Mouse (Mus musculus) limb, embryonic 11.5 days (tissue): ENCODE results near the gene Prr3. TPM values are rescaled to one million over a fixed set of nuclear protein-coding genes. Genes with fewer than 3 reads are reported as not detected.
"Not testable (repeated sequence)": the region's sequence is repeated elsewhere in the genome, so short reads cannot be mapped to it uniquely, and the experiment has no call there.

Experiments
- ATAC-seq: fragments of 200-750 bp; cut with Nextera tagmentation; 2 replicates; pipeline ENCODE4 v1.8.0; 2017; ENCODE audit warnings: low read depth; ENCODE audit not compliant: insufficient number of reproducible peaks, low FRiP score, low TSS enrichment
- DNase-seq: peaks from one replicate; pipeline ENCODE4 v3.0.0-alpha.2; 2015; ENCODE audit warnings: low spot score
- H3K27ac ChIP-seq: fragments of 300-500 bp; sonication (generic); replicated peaks from 2 replicates; pipeline ENCODE4 v1.5.1; 2014; ENCODE audit warnings: low read depth, mild to moderate bottlenecking, low read length
- H3K27me3 ChIP-seq: fragments of 300-500 bp; sonication (generic); 2 replicates; pipeline ENCODE4 v1.6.1; 2014; ENCODE audit warnings: mild to moderate bottlenecking, low read length, mixed read lengths; ENCODE audit not compliant: control insufficient read depth, insufficient read depth
- H3K36me3 ChIP-seq: fragments of 300-500 bp; sonication (generic); 2 replicates; pipeline ENCODE4 v1.6.1; 2014; ENCODE audit warnings: mild to moderate bottlenecking, low read length, moderate library complexity, mixed read lengths; ENCODE audit not compliant: control insufficient read depth, insufficient read depth
- H3K4me1 ChIP-seq: fragments of 300-500 bp; sonication (generic); 2 replicates; pipeline ENCODE4 v1.6.1; 2014; ENCODE audit warnings: low read length, mixed read lengths; ENCODE audit not compliant: control insufficient read depth, insufficient read depth
- H3K4me2 ChIP-seq: fragments of 300-500 bp; sonication (generic); 2 replicates; pipeline ENCODE4 v1.6.1; 2014; ENCODE audit warnings: low read depth, mild to moderate bottlenecking, moderate library complexity; ENCODE audit not compliant: severe bottlenecking
- H3K4me3 ChIP-seq: fragments of 300-500 bp; sonication (generic); 2 replicates; pipeline ENCODE4 v1.5.1; 2014; ENCODE audit warnings: low read depth, low read length
- H3K9ac ChIP-seq: fragments of 300-500 bp; sonication (generic); 2 replicates; pipeline ENCODE4 v1.6.1; 2014; ENCODE audit warnings: mild to moderate bottlenecking, low read length
- H3K9me3 ChIP-seq: fragments of 300-500 bp; sonication (generic); 2 replicates; pipeline ENCODE4 v1.6.1; 2016; ENCODE audit warnings: low read length; ENCODE audit not compliant: control insufficient read depth
- WGBS: fragments of 180-500 bp; shearing (Covaris S2); extraction: QIAGEN DNeasy Blood & Tissue Kit; methylation state at CpG from one replicate; pipeline ENCODE4 v1.1.7; 2014; 5-methylcytosine and 5-hydroxymethylcytosine counted together
- polyA plus RNA-seq: library from polyadenylated mRNA; unstranded; fragments of >200 nt; fragmentation: Nextera tagmentation; extraction: Ambion mirVana; gene quantifications from 2 replicates; pipeline ENCODE4 v1.2.1, GENCODE M21; 2014

The Prr3 gene
- polyA plus RNA-seq, 1 experiment from 2014 or later: 41.7 TPM

- peak within 1 kb of the TSS; percentile 94 for H3K4me3 ChIP-seq
- peak within 1 kb of the TSS; percentile 74 for H3K9ac ChIP-seq
- DNase-seq (peak; percentile 99), ATAC-seq (peak; percentile 96)
- H3K4me1 ChIP-seq: peaks cover 5% of the 10 kb centered on the region
- H3K27me3 ChIP-seq: no peaks in the 10 kb centered on the region
- WGBS: 1% methylated on average over 68 of the region's 68 CpGs
- peaks cover 2% of the 10 kb centered on the region; the same call in 1 of the 2 replicates for H3K36me3 ChIP-seq
- no peak within 1 kb of the TSS for H3K27ac ChIP-seq
- H3K4me2 ChIP-seq: peak within 1 kb of the TSS; percentile 81
- H3K9me3 ChIP-seq: no peaks in the 10 kb centered on the region; the same call in 1 of the 2 replicates
Measured at GRCm38 (mm10) chr17:35969418-35970389, 10.3 kb downstream of the Prr3 start, which contains the start of gene Abcf1. TSS of gene Abcf1 (minus strand) at chr17:35969761.

GRCm38 (mm10) chr17:35967621-35968020 is 12.4 kb downstream of the Prr3 start:
- no peak overlapping the region for H3K4me2 ChIP-seq
- H3K9ac ChIP-seq: no peak overlapping the region
- H3K27me3 ChIP-seq: no peaks in the 10 kb centered on the region
- peaks cover 12% of the 10 kb centered on the region for H3K36me3 ChIP-seq
- H3K27ac ChIP-seq: no peak overlapping the region
- no peaks in the 10 kb centered on the region for H3K9me3 ChIP-seq
- DNase-seq (no peak), ATAC-seq (no peak)
- WGBS: 94% methylated on average over 2 of the region's 2 CpGs
- peaks cover 5% of the 10 kb centered on the region for H3K4me1 ChIP-seq
- H3K4me3 ChIP-seq: no peak overlapping the region

GRCm38 (mm10) chr17:35963279-35963678 is 16.8 kb downstream of the Prr3 start:
- Histone ChIP-seq H3K9me3 (no peaks in the 10 kb centered on the region), H3K27me3 (no peaks in the 10 kb centered on the region), H3K4me1 (no peaks in the 10 kb centered on the region), H3K4me2 (no peak overlapping the region), H3K36me3 (peaks cover 40% of the 10 kb centered on the region), H3K9ac (no peak overlapping the region), H3K27ac (no peak overlapping the region), H3K4me3 (no peak overlapping the region)
- ATAC-seq: no peak
- 90% methylated on average over 10 of the region's 10 CpGs for WGBS
- DNase-seq: no peak

- no peak overlapping the region for H3K4me3 ChIP-seq
- DNase-seq (no peak), ATAC-seq (no peak)
- no peaks in the 10 kb centered on the region for H3K4me1 ChIP-seq
- no peaks in the 10 kb centered on the region for H3K27me3 ChIP-seq
- peaks cover 56% of the 10 kb centered on the region for H3K36me3 ChIP-seq
- no peak overlapping the region for H3K27ac ChIP-seq
- no peak overlapping the region for H3K4me2 ChIP-seq
- H3K9ac ChIP-seq: no peak overlapping the region
- 95% methylated on average over 15 of the region's 15 CpGs for WGBS
- H3K9me3 ChIP-seq: no peaks in the 10 kb centered on the region
Measured at GRCm38 (mm10) chr17:35958533-35959223, 21.4 kb downstream of the Prr3 start.

GRCm38 (mm10) chr17:35954665-35955064 is 25.4 kb downstream of the Prr3 start:
- Histone ChIP-seq H3K36me3 (peaks cover 32% of the 10 kb centered on the region), H3K9ac (no peak overlapping the region), H3K4me1 (no peaks in the 10 kb centered on the region), H3K27ac (no peak overlapping the region), H3K4me2 (no peak overlapping the region), H3K4me3 (no peak overlapping the region), H3K27me3 (no peaks in the 10 kb centered on the region), H3K9me3 (no peaks in the 10 kb centered on the region)
- WGBS: 77% methylated on average over 8 of the region's 8 CpGs
- ATAC-seq (no peak), DNase-seq (no peak)

GRCm38 (mm10) chr17:35952559-35952958 is 27.5 kb downstream of the Prr3 start:
- not testable (repeated sequence) for ATAC-seq

GRCm38 (mm10) chr17:35950946-35951345 is 29.1 kb downstream of the Prr3 start:
- H3K27me3 ChIP-seq, H3K9ac ChIP-seq, H3K9me3 ChIP-seq, H3K36me3 ChIP-seq, ATAC-seq, H3K27ac ChIP-seq, DNase-seq, H3K4me2 ChIP-seq, H3K4me1 ChIP-seq, H3K4me3 ChIP-seq: not testable (repeated sequence)

More at GRCm38 (mm10) chr17:35952559-35952958, 27.5 kb downstream of the Prr3 start:
- WGBS: 80% methylated on average over 2 of the region's 3 CpGs
- H3K4me2 ChIP-seq, H3K27me3 ChIP-seq, DNase-seq, H3K9ac ChIP-seq, H3K4me1 ChIP-seq, H3K4me3 ChIP-seq, H3K9me3 ChIP-seq, H3K27ac ChIP-seq: not testable (repeated sequence)
- peaks cover 12% of the 10 kb centered on the region for H3K36me3 ChIP-seq

GRCm38 (mm10) chr17:35939941-35940340 is 40.1 kb downstream of the Prr3 start:
- DNase-seq: no peak
- H3K27me3 ChIP-seq: no peaks in the 10 kb centered on the region
- 74% methylated on average over 1 of the region's 1 CpGs for WGBS
- no peaks in the 10 kb centered on the region for H3K36me3 ChIP-seq
- no peaks in the 10 kb centered on the region for H3K4me1 ChIP-seq
- no peak overlapping the region for H3K4me3 ChIP-seq
- no peak for ATAC-seq
- no peak overlapping the region for H3K27ac ChIP-seq
- H3K4me2 ChIP-seq: no peak overlapping the region
- H3K9ac ChIP-seq: no peak overlapping the region
- no peaks in the 10 kb centered on the region for H3K9me3 ChIP-seq
